Mouse (Mus musculus) c-Kit-positive CD71-positive TER-119-positive erythroid progenitor cells, embryonic 14.5 days (primary cell): ENCODE results near the gene Platr17.

Experiments
- DNase-seq: peaks from one replicate; pipeline ENCODE4 v3.0.0-alpha.2; 2013; ENCODE audit warnings: low spot score

The Platr17 gene

GRCm38 (mm10) chr17:33919351-33920281, 14.7 kb downstream of the Platr17 start:
- DNase-seq, result peak; percentile 86

DNA sequence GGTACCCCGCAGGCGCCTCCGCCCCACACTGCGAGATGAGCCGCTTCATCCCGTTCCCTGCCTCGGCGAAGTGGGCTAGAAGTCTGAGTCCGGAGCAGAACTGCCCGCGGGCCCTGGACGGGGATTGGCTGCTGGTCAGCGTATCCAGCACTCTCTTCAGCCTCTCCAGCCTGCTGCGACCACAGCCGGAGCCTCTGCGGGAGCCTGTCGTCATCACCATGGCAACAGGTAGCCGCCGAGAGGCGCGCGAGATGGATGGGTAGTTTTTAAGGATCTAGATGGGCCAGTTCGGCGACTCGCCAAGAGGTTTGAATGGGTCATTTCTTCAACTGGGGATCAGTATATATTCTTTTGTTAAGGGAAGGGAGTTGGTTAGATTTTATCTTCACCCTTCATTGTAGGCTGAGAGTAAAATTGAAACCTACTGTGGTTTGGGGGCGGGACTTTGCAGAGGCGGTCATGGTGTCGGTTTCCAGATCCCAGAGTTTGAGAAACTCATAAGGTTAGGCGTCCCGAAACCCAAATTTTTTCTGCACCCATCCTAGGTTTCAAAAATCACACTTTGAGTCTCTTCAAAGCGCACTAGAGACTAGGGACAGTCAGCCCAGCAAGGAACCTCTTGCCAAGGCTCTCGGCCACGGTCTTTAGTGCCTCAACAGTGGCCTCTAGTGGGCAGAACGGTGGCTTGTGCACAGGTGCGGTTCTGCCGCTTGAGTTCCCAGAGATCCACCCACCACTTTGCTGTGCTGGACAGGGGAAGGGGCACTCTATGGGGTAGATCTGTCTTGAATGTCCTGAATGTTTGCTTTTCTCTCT, 15.6 kb downstream of the Platr17 start:
- peak; percentile 88 for DNase-seq

- no peak for DNase-seq
These were observed 16.4 kb downstream of the Platr17 start for GRCm38 (mm10) chr17:33921361-33921760.

DNA sequence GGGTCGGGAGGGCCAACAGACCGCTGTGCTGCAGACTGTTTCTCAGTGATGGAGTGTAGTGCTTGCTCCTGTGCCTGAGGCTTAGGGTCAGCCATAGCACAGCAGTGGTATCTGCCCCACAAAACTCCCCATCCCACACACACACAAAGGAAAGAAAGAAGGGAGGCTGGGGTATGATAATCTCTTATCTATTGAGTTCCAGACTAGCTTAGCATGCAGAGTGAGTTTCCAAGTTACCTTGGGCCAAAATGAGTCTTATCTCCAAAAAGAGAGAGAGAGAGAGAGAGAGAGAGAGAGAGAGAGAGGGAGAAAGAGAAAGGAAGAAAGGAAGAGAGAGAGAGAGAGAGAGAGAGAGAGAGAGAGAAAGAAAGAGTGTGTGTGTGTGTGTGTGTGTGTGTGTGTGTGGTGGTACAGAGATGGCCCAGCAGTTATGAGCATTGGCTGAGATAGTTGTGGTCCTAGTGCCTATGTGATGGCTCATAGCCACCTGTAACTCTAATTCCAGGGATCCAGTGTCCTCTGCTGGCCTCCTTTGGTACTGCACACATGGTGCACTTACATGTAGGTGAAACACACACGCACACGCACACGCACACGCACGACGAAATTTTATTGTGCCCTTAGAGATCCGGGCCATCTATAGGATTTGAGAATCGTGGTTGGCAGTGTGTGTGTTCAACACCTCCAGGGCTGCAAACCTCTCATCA, 19.8 kb downstream of the Platr17 start:
- DNase-seq, result peak; percentile 78

DNA sequence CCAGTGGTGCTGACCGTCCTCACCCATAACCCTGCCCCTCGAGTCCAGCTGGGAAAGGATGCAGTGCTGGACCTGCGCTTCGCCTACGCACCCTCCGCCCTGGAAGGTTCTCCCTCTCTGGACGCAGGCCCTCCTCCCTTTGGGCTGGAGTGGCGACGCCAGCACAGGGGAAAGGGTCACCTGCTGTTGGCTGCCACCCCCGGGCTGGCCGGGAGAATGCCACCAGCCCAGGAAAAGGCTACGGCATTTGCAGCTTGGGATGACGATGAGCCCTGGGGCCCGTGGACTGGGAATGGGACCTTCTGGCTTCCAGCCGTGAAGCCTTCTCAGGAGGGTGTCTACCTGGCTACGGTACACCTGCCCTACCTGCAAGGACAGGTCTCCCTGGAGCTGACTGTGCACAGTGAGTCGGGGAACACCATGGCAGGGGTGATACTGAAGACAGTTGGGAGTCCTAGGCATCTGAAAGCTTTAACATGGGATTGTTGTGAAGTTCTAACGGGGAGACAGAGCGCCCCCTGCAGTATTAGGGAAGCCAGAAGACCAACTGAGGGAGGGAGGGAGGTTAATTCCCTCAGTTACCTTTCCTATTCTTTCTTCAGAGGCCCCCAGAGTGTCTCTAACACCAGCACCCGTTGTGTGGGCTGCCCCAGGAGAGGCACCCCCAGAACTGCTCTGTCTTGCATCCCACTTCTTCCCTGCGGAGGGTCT, 20.6 kb downstream of the Platr17 start:
- no peak for DNase-seq

GRCm38 (mm10) chr17:33926207-33926932, 21.4 kb downstream of the Platr17 start:
- DNase-seq, result no peak

DNA sequence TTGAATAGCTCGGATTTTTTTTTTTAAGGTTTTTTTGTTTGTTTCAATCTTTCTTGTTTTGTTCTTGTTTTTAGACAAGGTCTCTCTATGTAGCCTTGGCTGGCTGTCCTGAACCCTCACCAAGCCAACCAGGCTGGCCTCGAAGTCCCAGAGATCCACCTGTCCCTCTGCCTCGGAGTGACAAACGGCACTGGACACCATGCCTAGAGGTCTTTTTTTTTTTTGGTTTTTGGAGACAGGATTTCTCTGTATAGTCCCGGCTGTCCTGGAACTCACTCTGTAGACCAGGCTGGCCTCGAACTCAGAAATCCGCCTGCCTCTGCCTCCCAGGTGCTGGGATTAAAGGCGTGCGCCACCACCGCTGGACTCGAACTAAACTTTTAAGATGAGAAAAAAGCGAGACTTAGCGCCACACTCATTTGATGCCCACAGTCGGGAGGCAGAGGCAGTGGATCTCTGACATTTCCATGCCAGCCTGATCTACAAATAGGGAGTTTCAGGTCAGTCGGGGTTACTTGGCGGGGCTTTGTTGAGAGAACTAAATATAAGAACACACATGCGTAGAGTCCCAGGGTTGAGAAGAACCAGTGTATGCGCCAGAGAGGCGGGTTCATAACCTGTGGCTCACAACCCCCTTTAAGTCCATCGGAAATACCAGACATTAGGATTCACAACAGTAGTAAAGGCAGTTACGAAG, 23.5 kb downstream of the Platr17 start:
- no peak for DNase-seq

GRCm38 (mm10) chr17:33929371-33930279, 24.7 kb downstream of the Platr17 start, which contains the start of gene Rgl2:
Gene Rgl2, plus strand, starts transcription at chr17:33929543.
- DNase-seq, result peak; percentile 93

DNA sequence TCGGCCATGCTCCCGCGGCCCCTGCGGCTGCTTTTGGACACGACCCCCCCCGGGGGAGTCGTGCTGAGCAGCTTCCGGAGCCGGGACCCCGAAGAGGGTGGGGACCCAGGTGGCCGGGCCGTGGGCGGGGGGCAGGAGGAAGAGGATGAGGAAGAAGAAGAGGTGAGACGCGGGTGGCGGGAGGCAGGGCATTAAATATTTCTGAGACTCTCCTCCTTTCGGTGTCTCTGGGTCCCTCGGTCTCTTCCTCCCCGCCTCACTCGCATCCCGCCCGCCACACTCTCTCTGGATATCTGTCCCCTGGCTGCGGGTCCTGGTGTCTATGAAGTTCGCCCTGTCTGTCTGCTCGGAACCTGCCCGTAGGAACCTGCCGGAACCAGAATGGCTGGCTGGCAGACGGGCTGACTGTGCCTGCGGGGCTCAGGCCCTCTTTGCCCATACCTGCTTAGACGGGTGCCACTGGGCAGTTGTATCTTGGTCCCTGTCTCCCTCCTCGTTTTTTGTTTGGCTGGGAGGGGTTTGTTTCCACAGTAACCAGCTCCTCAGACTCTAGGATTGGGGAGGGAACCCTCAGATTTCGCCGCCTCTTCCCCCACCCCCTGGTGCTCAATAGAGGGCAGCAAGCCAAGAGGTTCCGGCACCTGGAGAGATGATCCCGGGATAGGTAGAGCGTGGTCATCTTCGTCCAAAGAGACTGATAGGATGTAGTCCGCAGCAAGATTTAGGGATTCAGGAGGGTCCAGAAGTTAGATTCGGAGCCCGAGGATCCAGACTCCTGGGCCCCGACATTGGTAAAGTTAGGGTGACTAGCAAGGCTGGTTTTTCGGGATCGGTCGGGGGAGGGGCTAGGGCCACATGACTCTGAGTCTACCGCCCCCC, 25.6 kb downstream of the Platr17 start:
- DNase-seq, result no peak

GRCm38 (mm10) chr17:33931159-33931866, 26.4 kb downstream of the Platr17 start:
- DNase-seq, result no peak

GRCm38 (mm10) chr17:33931947-33932346, 27.0 kb downstream of the Platr17 start:
- no peak for DNase-seq

- no peak for DNase-seq
These were observed 27.5 kb downstream of the Platr17 start for GRCm38 (mm10) chr17:33932448-33932847.

GRCm38 (mm10) chr17:33932970-33933369, 28.0 kb downstream of the Platr17 start:
- no peak for DNase-seq

DNA sequence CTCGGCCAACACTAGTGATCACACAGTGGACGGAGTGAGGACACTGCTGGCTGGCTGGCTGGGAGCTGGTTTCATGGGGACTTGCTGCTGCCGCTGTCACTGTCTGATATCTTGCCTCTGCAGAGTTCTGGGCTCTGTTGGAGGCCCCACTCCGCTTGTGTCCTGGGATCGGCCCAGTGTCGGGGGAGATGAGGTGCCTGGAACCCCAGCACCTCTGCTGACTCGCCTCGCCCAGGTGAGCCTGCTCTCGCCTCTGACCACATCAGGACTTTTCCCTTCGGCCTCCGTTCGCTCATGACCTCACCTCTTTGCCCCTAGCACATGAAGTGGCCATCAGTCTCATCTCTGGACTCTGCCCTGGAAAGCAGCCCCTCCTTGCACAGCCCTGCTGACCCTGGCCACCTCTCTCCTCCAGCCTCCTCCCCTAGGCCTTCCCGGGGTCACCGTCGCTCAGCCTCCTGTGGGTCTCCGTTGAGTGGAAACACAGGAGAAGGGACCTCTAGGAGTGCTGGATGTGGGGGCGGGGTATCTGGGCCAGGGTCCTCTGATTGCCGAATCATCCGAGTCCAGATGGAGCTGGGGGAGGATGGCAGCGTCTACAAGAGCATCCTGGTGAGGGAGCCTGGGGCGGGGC, 30.6 kb downstream of the Platr17 start:
- no peak for DNase-seq

DNA sequence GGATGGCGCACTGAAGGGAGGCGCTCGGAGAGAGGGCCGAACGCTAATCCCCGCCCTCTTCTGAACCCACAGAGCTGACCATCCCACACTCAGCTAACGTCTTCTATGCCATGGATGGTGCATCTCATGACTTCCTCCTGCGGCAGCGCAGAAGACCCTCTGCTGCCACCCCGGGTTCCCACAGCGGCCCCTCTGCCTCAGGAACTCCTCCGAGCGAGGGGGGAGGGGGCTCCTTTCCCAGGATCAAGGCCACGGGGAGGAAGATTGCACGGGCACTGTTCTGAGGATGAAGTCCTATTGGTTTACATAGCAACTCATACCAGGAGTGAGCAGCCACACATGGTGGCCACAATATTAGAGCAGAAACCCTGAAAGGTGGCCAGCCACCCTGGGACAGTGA, 32.1 kb downstream of the Platr17 start:
- no peak for DNase-seq

DNA sequence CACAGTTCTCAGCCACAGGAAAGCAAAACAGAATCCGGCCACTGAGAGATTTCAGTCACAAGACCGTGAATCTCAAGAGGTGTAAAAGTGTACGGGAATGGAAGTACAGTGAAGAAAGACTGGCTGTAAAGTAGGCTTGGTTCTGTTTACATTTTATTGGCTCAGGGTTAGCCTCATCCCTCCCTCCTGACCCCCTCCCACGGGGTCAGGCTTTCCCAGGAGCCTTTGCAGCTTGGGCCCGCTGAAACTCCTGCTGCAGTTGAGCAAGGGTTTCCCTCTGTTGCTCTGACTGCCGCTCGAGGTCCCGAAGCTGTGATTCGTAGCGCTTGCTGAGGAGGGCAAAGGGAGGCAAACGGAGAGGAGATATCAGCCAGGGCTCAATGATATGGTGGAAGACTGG, 33.8 kb downstream of the Platr17 start:
- no peak for DNase-seq

- DNase-seq, result peak; percentile 89
These were observed 35.4 kb downstream of the Platr17 start, which contains the start of the genes Pfdn6 and Wdr46 for GRCm38 (mm10) chr17:33940206-33940805. Gene Pfdn6, minus strand, starts transcription at chr17:33940343. Gene Wdr46, plus strand, starts transcription at chr17:33940660.
